Mouse (Mus musculus) lung, postnatal 0 days (tissue): ENCODE data around the gene Rara. TPM values are rescaled to one million over a fixed set of nuclear protein-coding genes. Genes with fewer than 3 reads are reported as not detected.

Experiments
- ATAC-seq: fragments of 200-750 bp; cut with Nextera tagmentation; 2 replicates; pipeline ENCODE4 v1.8.0; 2017; ENCODE audit warnings: moderate library complexity
- DNase-seq: peaks from one replicate; pipeline ENCODE4 v3.0.0-alpha.2; 2016; ENCODE audit warnings: low spot score
- H3K27ac ChIP-seq: fragments of 300-500 bp; sonication (generic); 2 replicates; pipeline ENCODE4 v1.5.1; 2014; ENCODE audit warnings: antibody characterized with exemption, mild to moderate bottlenecking, low read length, mixed read lengths
- H3K27me3 ChIP-seq: fragments of 300-500 bp; sonication (generic); replicated peaks from 2 replicates; pipeline ENCODE4 v1.6.1; 2014; ENCODE audit warnings: low read length, mixed read lengths; ENCODE audit not compliant: insufficient read depth
- H3K36me3 ChIP-seq: fragments of 300-500 bp; sonication (generic); 2 replicates; pipeline ENCODE4 v1.6.1; 2014; ENCODE audit warnings: low read length, mixed read lengths; ENCODE audit not compliant: insufficient read depth
- H3K4me1 ChIP-seq: fragments of 300-500 bp; sonication (generic); 2 replicates; pipeline ENCODE4 v1.6.1; 2014; ENCODE audit warnings: antibody characterized with exemption, low read depth, low read length, mixed read lengths; ENCODE audit not compliant: insufficient read depth
- H3K4me2 ChIP-seq: fragments of 300-500 bp; sonication (generic); replicated peaks from 2 replicates; pipeline ENCODE4 v1.6.1; 2014; ENCODE audit warnings: low read depth, mild to moderate bottlenecking, low read length, moderate library complexity, mixed read lengths
- H3K4me3 ChIP-seq: fragments of 300-500 bp; sonication (generic); 2 replicates; pipeline ENCODE4 v1.5.1; 2014; ENCODE audit warnings: low read depth, low read length
- H3K9ac ChIP-seq: fragments of 300-500 bp; sonication (generic); replicated peaks from 2 replicates; pipeline ENCODE4 v1.6.1; 2014; ENCODE audit warnings: low read depth, mild to moderate bottlenecking
- H3K9me3 ChIP-seq: fragments of 300-500 bp; sonication (generic); 2 replicates; pipeline ENCODE4 v1.6.1; 2016; ENCODE audit warnings: low read length, mixed read lengths
- CTCF ChIP-seq: IDR thresholded peaks from 2 replicates; pipeline ENCODE4 v1.5.1; 2016; ENCODE audit warnings: antibody characterized with exemption, mild to moderate bottlenecking
- EP300 ChIP-seq: IDR thresholded peaks from 2 replicates; pipeline ENCODE4 v1.6.1; 2016; ENCODE audit warnings: antibody characterized with exemption, mild to moderate bottlenecking, control low read depth
- WGBS: fragments of 180-500 bp; shearing (Covaris S2); extraction: QIAGEN DNeasy Blood & Tissue Kit; methylation state at CpG from one replicate; pipeline ENCODE4 v1.1.7; 2014; 5-methylcytosine and 5-hydroxymethylcytosine counted together
- polyA plus RNA-seq: library from polyadenylated mRNA; unstranded; fragments of >200 nt; fragmentation: Nextera tagmentation; extraction: Ambion mirVana; gene quantifications from 2 replicates; pipeline ENCODE4 v1.2.1, GENCODE M21; 2015

Rara gene
- polyA plus RNA-seq, 1 experiment from 2014 or later: 26.2 TPM

GRCm38 (mm10) chr11:98952111-98952510, 24.5 kb downstream of the Rara start:
- H3K4me1 ChIP-seq: peaks cover 44% of the 10 kb centered on the region
- no peak overlapping the region for H3K27ac ChIP-seq
- H3K9ac ChIP-seq: no peak overlapping the region
- no peaks in the 10 kb centered on the region for H3K9me3 ChIP-seq
- 77% methylated on average over 1 of the region's 1 CpGs for WGBS
- H3K36me3 ChIP-seq: 0 out of 2 replicates have a peak, but pooled peaks cover 5% of the 10 kb centered on the region
- no peaks in the 10 kb centered on the region for H3K27me3 ChIP-seq
- DNase-seq (no peak), ATAC-seq (no peak)
- H3K4me3 ChIP-seq: no peak overlapping the region
- TF ChIP-seq CTCF: no peak
- TF ChIP-seq EP300: no peak
- no peak overlapping the region for H3K4me2 ChIP-seq

GRCm38 (mm10) chr11:98952736-98953135, 25.1 kb downstream of the Rara start:
- H3K36me3 ChIP-seq: 0 out of 2 replicates have a peak, but pooled peaks cover 5% of the 10 kb centered on the region
- no peak for ATAC-seq
- H3K27ac ChIP-seq: no peak overlapping the region
- TF ChIP-seq CTCF (no peak), EP300 (no peak)
- H3K4me1 ChIP-seq: peaks cover 44% of the 10 kb centered on the region
- H3K9ac ChIP-seq: no peak overlapping the region
- no peaks in the 10 kb centered on the region for H3K9me3 ChIP-seq
- no peak overlapping the region for H3K4me3 ChIP-seq
- H3K4me2 ChIP-seq: no peak overlapping the region
- no peaks in the 10 kb centered on the region for H3K27me3 ChIP-seq
- peak; percentile 33 for DNase-seq
- WGBS: 52% methylated on average over 2 of the region's 2 CpGs

DNA sequence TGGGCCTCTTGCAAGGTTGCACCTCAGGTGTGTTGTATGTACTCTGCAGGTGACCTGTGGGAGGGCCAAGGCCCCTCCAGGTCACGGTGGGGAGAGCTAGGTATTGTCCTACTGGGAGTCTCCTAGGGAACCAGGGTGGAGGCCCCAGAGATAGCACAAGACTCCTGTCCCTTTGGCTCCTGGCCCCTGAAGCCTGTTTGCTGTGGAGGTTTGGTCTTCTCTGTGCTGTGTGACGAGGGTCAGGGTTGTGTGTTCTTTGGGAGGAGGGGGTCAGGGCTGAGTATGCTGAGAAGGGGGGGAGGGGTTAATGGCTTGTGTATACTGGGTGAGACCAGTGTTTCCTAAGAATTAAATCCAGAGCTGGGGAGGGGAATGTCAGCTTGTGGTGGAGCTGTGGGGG, 25.7 kb downstream of the Rara start:
- Histone ChIP-seq H3K36me3 (0 out of 2 replicates have a peak, but pooled peaks cover 5% of the 10 kb centered on the region), H3K4me1 (peaks cover 44% of the 10 kb centered on the region), H3K27ac (peak overlapping the region; percentile 75; the same call in 1 of the 2 replicates), H3K4me3 (no peak overlapping the region), H3K27me3 (no peaks in the 10 kb centered on the region), H3K9ac (no peak overlapping the region), H3K9me3 (no peaks in the 10 kb centered on the region), H3K4me2 (no peak overlapping the region)
- 20% methylated on average over 2 of the region's 2 CpGs for WGBS
- DNase-seq: no peak
- no peak for ATAC-seq
- no peak for TF ChIP-seq CTCF
- TF ChIP-seq EP300: no peak

DNA sequence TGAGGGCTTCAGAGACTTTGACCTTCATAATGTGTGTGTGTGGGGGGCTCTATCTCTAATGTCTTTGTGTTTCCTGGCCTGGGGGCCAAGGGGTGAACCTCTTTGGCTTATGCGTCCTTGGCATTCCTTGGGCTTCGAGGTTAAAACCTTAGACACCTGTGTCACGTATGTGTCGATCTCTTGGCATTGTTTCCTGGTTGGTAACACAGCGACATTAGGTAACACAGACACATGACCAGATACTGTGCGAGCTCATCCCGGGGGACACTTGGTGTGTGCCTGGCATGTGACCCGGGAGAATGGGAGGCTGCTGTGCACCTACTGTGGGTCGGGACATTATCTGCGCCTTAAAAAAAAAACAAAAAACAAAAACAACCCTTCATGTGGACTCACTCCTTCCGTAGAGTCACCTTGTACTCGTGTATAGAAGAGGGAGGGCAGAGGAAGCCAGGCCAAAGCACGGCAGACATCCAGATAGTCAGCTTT, 26.3 kb downstream of the Rara start:
- ATAC-seq: no peak
- no peaks in the 10 kb centered on the region for H3K9me3 ChIP-seq
- peak overlapping the region; percentile 34; the same call in 1 of the 2 replicates for H3K4me2 ChIP-seq
- peak overlapping the region; percentile 75 for H3K27ac ChIP-seq
- no peaks in the 10 kb centered on the region for H3K27me3 ChIP-seq
- peaks cover 44% of the 10 kb centered on the region for H3K4me1 ChIP-seq
- H3K36me3 ChIP-seq: 0 out of 2 replicates have a peak, but pooled peaks cover 5% of the 10 kb centered on the region
- no peak overlapping the region for H3K9ac ChIP-seq
- no peak for DNase-seq
- TF ChIP-seq EP300 (no peak), CTCF (no peak)
- H3K4me3 ChIP-seq: no peak overlapping the region
- WGBS: 18% methylated on average over 13 of the region's 13 CpGs

GRCm38 (mm10) chr11:98954373-98954772, 26.8 kb downstream of the Rara start:
- WGBS: 3% methylated on average over 10 of the region's 10 CpGs
- no peaks in the 10 kb centered on the region for H3K9me3 ChIP-seq
- H3K4me2 ChIP-seq: peak overlapping the region; percentile 34
- H3K27me3 ChIP-seq: no peaks in the 10 kb centered on the region
- no peak overlapping the region for H3K4me3 ChIP-seq
- peak; percentile 80 for TF ChIP-seq CTCF
- TF ChIP-seq EP300: peak; percentile 65
- H3K9ac ChIP-seq: no peak overlapping the region
- H3K4me1 ChIP-seq: peaks cover 46% of the 10 kb centered on the region
- peak; percentile 78 for ATAC-seq
- peak overlapping the region; percentile 84 for H3K27ac ChIP-seq
- 0 out of 2 replicates have a peak, but pooled peaks cover 5% of the 10 kb centered on the region for H3K36me3 ChIP-seq
- peak; percentile 96 for DNase-seq

- WGBS: 20% methylated on average over 15 of the region's 17 CpGs
- peak overlapping the region; percentile 84 for H3K27ac ChIP-seq
- H3K4me3 ChIP-seq: no peak overlapping the region
- H3K27me3 ChIP-seq: no peaks in the 10 kb centered on the region
- ATAC-seq: peak; percentile 18; the same call in 1 of the 2 replicates
- no peak for DNase-seq
- H3K9ac ChIP-seq: no peak overlapping the region
- peak overlapping the region; percentile 34 for H3K4me2 ChIP-seq
- H3K36me3 ChIP-seq: 0 out of 2 replicates have a peak, but pooled peaks cover 5% of the 10 kb centered on the region
- no peaks in the 10 kb centered on the region for H3K9me3 ChIP-seq
- TF ChIP-seq CTCF (no peak), EP300 (0 out of 2 replicates have a peak, but pooled peaks have one; percentile 22)
- peaks cover 40% of the 10 kb centered on the region for H3K4me1 ChIP-seq
Measured at GRCm38 (mm10) chr11:98954801-98955706, 27.4 kb downstream of the Rara start.
